Mouse (Mus musculus) regulatory T cell (primary cell): ENCODE data around the gene Tex22.

Source experiments
- in situ Hi-C: fragments of 300-600 bp; cut with MboI, MseI; formaldehyde crosslinking; loops from one replicate; pipeline ENCODE4 v1.15.1; 2025; ENCODE audit warnings: high pct_unique_total_duplicates

Gene Tex22

GRCm38 (mm10) chr12:113074329-113075062 lies at the start of gene Tex22:
Tex22 (plus strand) TSS chr12:113074502.
- in situ Hi-C loops, result loop anchor here (10.0 kb wide), 1 partner anchor 70 kb away; the partner anchor contains the start of gene Brf1

DNA sequence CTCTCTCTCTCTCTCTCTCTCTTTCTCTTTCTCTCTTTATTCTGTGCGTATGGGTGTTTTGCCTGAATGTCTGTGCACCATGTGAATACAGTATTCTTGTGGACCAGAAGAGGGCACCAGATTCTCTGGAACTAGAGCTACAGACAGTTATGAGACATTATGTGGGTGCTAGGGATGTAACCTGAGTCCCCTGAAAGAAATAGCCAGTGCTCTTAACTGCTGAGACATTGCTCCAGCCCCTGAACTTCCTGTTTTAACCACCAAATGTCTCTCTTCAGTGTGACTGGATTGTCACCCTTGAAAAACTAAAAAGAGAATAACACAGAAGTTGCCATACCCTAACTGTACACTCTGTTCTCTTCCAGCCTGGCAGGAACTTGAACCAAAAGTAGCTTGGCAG lies 47.7 kb upstream of the Tex22 start:
- in situ Hi-C loops, result no loop called here

GRCm38 (mm10) chr12:113027495-113027894 lies 46.8 kb upstream of the Tex22 start:
- in situ Hi-C loops, result no loop called here

DNA sequence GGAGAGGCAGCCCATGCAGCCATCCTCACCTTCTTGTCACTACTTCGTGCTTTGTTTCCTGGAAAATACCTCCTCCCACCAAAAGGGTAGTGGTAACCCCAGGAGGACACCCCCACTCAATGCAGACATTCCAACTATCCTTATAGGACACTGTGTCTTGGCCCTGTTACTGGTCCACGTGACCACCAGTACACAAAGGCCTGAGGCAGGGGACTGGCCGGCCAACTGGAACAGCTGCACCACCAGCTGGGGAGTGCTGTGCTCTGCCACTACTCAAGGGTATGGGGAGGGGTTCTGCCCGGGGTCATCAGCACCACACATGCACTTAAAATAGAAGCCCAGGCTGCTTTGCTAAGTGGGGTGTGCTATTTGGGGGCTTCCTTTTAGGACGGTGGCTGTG lies 46.2 kb upstream of the Tex22 start:
- in situ Hi-C loops, result no loop called here

DNA sequence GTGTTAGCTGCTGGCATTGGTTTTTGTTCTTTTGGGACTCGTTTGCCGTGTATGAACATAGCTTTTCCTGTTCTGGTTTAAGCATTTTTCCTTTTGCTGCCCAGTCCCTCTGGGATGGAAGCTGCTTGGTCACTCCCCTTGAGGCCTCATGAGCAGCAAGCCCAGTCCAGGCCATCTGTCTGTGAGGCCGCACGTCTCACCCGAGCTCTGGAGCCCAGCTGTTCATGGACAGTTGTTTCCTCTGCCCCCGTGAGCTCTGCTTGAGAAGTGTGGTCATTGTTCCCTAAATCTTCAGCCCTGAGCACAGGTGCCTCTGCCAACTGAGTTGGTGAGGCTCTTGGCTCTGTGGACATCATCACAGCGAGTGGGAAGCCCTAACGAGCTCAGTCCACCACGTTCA lies 45.4 kb upstream of the Tex22 start:
- in situ Hi-C loops, result no loop called here

- in situ Hi-C loops, result no loop called here
These were observed 44.3 kb upstream of the Tex22 start for GRCm38 (mm10) chr12:113030046-113030445.

- in situ Hi-C loops, result no loop called here
These were observed 43.3 kb upstream of the Tex22 start for GRCm38 (mm10) chr12:113030993-113031392.

DNA sequence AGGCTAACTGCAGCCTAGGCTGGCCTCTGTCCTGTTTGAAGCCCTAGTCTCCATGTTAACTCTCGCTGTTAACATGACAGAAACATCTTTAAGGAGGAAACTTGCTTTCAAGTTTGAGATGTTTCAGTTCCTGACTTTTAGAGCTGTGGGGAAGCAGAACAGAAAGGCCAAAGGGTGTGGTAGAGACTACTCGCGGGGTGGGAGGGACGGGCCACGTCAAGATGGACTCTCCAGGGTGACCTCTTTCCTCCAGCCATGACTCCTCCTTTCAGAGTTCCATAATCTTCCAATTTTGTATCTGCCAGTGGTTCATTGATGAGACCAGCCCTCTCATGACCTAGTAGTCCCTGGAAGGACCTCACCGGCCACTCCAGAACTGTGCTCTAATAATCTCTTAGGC lies 42.9 kb upstream of the Tex22 start:
- in situ Hi-C loops, result no loop called here

DNA sequence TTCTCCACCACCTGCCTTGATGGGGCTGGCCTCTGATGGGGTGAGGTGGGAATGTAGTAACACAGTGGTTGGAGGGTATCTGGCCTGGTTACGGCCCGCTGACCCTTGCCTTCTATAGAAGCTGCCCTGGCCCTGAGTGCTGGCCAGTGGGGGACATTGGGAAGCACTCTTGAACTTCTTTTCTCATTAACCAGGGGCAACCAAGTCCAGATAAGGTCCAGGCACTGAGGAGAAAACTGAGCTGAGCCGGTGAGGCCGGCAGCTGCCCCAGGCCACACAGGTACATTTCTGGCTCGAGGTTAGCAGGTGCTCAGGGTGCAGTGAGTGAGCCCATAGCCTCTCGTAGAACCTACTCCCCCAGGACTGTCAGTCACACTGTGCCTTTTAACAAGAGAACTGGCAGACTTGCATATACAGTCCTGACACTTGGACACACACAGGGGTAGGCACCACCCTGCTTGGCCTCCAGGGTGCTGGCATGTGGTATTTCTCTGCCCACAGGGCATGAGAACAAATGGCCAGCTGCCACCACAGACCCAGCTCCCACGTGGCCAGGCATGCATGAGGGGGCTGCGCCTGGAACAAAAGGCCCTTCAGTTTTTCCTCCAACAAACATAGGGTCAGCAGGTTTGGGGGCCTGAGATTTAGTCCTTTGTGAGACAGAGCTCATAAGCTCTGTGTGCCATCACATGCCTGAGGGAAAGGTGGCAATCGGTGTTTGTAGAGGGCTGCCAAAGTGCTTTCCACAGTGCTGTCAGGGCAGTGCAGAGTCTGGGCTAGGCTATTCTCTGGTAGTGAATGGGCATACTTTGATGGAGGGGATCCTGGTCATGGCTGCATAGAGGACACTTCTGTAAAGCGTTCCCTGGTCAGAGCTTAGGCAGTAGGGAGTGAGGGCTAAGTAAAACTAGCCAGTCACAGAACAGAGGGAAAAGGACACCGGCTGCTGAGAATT lies 41.7 kb upstream of the Tex22 start:
- in situ Hi-C loops, result no loop called here

- in situ Hi-C loops, result no loop called here
These were observed 39.2 kb upstream of the Tex22 start for GRCm38 (mm10) chr12:113035093-113035492.

GRCm38 (mm10) chr12:113036996-113037395 lies 37.3 kb upstream of the Tex22 start:
- in situ Hi-C loops, result no loop called here

DNA sequence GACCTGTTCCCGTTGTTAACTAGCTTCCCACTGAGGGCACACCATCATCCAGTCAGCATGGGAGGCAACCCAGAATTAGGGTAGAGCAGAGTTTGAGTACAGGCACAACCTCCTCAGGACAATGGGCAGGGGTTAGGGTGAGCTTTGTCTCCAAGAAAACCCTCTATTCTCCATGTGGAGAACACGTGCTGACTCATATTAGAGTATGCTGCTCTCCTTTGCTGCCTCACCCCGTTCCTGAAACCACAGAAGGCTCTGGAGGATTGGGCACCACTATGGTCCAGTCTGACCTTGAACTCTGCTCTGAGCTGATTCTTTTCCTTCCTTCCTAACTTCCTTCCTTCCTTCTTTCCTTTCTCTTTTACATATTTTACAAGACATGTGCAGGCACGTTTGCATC lies 35.9 kb upstream of the Tex22 start:
- in situ Hi-C loops, result no loop called here

DNA sequence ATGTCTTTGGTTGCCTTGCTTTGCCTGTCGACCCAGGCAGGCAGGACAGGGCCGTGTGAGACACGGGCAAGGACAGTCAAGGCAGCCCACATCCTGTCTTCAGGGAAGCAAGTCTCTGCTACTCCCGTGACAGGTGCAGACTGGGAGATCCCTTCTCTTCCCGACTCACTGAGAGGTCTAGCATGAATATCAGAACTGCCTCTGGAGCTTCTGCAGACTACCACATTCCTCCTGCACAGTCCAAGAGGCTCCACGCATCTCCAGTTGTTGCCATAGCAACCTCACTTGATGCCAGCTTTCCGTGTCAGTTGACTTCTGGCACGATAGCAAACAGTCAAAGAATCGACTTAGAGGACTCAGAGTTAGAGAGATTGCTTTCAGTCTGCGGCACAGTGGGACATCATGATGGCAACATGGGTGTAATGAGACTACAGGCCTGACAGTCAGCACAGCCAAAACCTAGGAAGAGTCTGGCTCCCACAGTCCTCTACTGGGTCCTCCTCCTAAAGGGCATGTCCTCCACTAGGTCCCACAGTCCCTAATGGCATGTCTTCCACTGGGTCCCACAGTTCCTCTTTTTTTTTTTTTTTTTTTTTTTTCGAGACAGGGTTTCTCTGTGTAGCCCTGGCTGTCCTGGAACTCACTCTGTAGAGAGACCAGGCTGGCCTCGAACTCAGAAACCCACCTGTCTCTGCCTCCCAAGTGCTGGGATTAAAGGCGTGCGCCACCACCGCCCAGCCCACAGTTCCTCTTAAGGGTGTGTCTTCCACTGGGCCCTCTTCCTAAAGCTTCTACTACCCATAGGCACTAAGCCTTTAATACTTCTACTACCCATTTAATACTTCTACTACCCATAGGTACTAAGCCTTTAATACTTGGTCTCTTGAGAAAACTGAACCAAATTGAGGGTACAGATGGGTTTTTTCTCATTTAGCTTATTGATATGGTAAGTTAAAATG lies 32.5 kb upstream of the Tex22 start:
- in situ Hi-C loops, result no loop called here

DNA sequence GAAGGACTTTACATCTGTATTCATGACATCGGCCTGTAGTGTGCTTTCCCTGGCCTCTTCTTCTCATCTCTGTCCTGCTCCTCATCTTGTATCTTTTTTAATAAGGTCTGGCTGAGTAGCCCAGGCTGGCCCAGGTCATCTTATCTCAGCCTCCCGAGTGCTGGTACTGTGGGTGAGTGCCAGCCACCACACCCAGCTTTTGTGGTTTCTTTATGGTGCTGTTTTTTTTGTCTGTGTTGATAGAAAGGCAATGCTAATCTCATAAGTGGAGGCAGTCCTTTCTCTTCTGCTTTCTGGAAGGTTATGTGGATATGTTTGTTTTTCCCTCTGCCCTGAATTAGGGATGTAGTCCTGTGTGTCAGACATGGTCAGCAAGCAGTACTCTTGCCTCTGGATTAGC lies 31.8 kb upstream of the Tex22 start:
- in situ Hi-C loops, result no loop called here

GRCm38 (mm10) chr12:113044916-113045677 lies 29.2 kb upstream of the Tex22 start:
- in situ Hi-C loops, result no loop called here

DNA sequence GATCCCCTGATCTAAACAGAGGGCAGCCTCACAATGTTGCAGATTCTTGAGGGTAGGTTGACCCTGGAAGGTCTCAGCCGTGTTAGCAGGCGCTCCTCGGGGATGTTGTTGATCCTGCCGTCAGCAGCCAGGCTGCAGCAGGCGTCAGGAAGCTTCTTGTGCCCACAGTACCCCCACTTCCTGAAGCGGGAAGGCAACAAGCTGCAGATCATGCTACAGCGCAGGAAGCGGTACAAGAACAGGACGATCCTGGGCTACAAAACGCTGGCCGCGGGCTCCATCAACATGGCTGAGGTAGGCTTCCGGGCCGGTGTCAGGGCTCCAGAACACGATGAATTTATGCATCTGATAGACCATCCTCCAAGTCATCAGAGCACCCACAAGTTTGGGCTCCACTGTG lies 27.4 kb upstream of the Tex22 start:
- in situ Hi-C loops, result no loop called here

GRCm38 (mm10) chr12:113048103-113048502 lies 26.2 kb upstream of the Tex22 start:
- in situ Hi-C loops, result no loop called here

DNA sequence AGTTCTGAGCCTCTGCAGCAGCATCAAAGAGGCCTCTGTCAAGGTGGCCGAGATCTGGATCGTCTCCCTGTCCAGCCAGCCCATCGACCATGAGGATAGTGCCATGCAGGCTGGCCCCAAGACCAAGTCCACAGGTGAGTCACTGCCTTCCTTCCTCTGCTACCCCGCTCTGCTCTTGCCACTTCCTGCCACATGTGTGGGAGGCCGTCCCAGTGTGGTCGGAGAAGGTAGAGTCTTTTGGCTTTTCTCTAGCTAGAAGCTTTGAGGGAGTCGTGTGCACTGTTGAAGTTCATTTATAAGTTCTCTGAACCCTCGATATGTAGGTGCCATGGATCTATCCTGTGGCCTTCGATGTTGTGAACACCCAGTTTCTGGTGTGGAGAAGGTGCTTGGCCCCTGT lies 24.5 kb upstream of the Tex22 start:
- in situ Hi-C loops, result loop anchor here (5.0 kb wide), 1 partner anchor 33 kb away; no protein-coding TSS in a partner anchor

GRCm38 (mm10) chr12:113050671-113051070 lies 23.6 kb upstream of the Tex22 start:
- in situ Hi-C loops, result loop anchor here (5.0 kb wide), 1 partner anchor 33 kb away; no protein-coding TSS in a partner anchor

GRCm38 (mm10) chr12:113051628-113052403 lies 22.5 kb upstream of the Tex22 start:
- in situ Hi-C loops, result loop anchor here (5.0 kb wide), 1 partner anchor 35 kb away; no protein-coding TSS in a partner anchor
